Mouse (Mus musculus) bone marrow, adult 2 months (tissue): Measurements from ENCODE around the gene Pla2g12b.

Source experiments
- CTCF ChIP-seq: fragments of 200-500 bp; IDR thresholded peaks from 2 replicates; pipeline ENCODE4 v1.5.1; 2011; ENCODE audit warnings: low read length, control low read depth; ENCODE audit not compliant: control insufficient read depth, insufficient read depth
- POLR2A ChIP-seq: fragments of 200-500 bp; IDR thresholded peaks from 2 replicates; pipeline ENCODE4 v1.6.1; 2011; ENCODE audit warnings: low read depth, mild to moderate bottlenecking, control low read depth, low read length, borderline replicate concordance; ENCODE audit not compliant: control insufficient read depth

DNA sequence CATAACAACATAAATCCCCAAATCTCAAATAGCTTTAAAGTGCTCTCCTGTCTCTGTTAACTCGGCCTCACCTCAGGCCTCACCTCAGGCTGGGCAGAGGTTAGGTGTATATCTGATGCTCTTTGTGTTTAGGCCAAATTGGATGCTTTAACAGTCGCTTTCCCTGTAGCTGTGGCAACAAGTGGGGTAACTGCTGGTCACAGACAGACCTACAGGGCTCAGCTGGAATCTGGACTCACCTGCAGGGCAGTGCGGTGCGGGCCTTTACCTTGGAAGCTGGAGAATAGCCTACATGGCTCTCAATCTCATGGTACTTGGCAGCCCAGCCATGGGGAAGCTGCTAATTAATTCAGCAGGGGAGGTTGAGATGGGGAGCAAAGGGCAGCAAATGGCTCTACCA is 63.2 kb downstream of the Pla2g12b start:
- TF ChIP-seq POLR2A (no peak), CTCF (no peak)
